Mouse (Mus musculus) brown adipose tissue, adult 24 weeks (tissue): ENCODE results near the gene Slirp. TPM values are rescaled to one million over a fixed set of nuclear protein-coding genes. Genes with fewer than 3 reads are reported as not detected.

Source experiments
- H3K27ac ChIP-seq: fragments of 200-500 bp; replicated peaks from 2 replicates; pipeline ENCODE4 v1.5.1; 2012; ENCODE audit warnings: low read depth, mild to moderate bottlenecking, low read length
- H3K4me1 ChIP-seq: fragments of 200-500 bp; 2 replicates; pipeline ENCODE4 v1.6.1; 2012; ENCODE audit warnings: low read length, mixed read lengths; ENCODE audit not compliant: control insufficient read depth, insufficient read depth, insufficient read length
- H3K4me3 ChIP-seq: fragments of 200-500 bp; 2 replicates; pipeline ENCODE4 v1.5.1; 2012; ENCODE audit warnings: low read depth, mild to moderate bottlenecking, low read length, moderate library complexity; ENCODE audit not compliant: insufficient read depth
- polyA plus RNA-seq: library from polyadenylated mRNA; stranded (reverse); fragments of >200 nt; gene quantifications from 2 replicates; pipeline ENCODE4 v1.2.4, GENCODE M21; 2012; ENCODE audit not compliant: missing spikeins, insufficient read depth, insufficient read length

The Slirp gene
- polyA plus RNA-seq, 1 experiment, result 340 TPM

DNA sequence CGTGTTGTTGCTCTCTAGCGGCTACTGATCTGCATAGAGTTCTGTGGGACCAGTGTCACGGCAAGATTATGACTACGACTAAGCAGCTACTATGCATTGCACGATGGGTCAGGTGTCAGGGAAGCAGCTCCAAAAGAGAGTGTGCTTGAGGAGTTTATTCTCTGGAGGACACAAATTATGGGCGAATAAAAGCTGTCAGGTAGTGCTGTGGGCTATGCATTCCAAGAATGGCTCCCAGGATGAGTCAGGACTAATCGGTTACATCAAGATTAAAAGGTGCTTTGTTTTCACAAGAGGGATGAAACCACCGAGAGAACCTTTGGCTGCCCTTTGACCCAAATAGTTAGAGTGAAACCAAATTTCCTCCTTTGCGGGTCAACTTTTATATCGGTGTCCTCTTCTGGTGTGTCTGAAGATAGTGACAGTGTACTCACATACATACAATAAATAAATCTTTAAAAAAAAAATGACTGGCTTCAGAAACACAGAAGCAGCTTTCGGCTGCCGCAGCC lies 23.7 kb upstream of the Slirp start:
- H3K4me3 ChIP-seq, result no peak overlapping the region
- no peaks in the 10 kb centered on the region for H3K4me1 ChIP-seq
- H3K27ac ChIP-seq, result no peak overlapping the region

DNA sequence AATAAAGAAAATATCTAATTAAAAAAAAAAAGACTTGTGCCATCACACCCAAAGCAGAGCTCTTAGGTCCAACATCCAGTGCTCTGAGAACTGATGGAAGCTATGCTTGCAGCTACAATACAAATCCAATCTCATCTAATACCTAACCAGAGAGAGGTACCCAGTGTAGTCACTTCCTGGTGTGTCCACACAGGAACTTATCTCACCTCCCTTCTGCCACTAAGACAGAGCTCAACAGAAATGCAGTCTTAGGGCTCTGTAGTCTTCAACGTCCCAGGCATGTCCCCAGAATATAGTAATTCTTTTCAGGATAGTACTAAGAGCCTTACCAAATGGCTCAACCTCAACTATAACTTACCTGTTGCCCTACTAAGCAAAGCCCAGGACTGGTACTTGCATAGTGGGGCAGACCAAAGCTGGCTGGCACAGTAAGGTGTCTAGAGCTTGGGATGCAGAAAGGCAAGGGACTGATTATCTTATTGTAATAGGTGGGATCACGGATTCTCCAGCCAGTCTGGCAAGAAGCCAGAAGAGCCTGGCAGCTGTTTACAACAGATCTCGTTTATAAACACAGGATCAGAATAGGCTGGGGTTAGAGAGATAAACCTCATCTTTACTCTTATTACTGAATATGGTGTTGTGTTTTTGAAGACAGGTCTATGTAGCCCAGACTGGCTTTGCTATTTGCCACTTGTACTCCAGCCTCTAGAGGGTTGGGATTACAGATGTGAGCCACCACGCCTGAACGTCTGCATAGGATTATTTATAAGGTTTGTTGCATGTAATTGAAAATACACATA lies 21.8 kb upstream of the Slirp start:
- H3K4me1 ChIP-seq, result no peaks in the 10 kb centered on the region
- H3K4me3 ChIP-seq, result no peak overlapping the region
- no peak overlapping the region for H3K27ac ChIP-seq

DNA sequence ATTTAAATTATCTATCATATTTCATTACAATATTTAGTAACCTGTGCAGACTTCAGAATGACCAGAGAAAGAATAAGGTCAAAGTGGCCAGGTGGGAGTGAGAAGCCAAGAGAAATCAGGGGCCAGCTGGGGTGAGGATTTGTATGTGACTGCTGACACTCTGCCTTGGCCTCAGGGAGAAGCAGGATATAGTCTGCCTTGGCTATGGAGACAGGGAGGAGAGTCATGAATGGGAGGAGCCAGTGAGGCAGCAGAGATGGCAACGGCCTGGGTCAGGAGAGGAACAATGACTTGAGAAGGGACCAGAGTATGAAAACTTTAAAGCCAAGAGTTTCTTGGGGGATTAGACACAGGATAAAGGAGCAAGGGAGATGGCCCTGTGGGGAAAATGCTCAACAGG lies 20.0 kb upstream of the Slirp start:
- Histone ChIP-seq H3K4me1 (no peaks in the 10 kb centered on the region), H3K27ac (no peak overlapping the region), H3K4me3 (no peak overlapping the region)

- Histone ChIP-seq H3K4me3 (no peak overlapping the region), H3K27ac (no peak overlapping the region), H3K4me1 (no peaks in the 10 kb centered on the region)
Observed at GRCm38 (mm10) chr12:87424516-87424915, 19.2 kb upstream of the Slirp start.

DNA sequence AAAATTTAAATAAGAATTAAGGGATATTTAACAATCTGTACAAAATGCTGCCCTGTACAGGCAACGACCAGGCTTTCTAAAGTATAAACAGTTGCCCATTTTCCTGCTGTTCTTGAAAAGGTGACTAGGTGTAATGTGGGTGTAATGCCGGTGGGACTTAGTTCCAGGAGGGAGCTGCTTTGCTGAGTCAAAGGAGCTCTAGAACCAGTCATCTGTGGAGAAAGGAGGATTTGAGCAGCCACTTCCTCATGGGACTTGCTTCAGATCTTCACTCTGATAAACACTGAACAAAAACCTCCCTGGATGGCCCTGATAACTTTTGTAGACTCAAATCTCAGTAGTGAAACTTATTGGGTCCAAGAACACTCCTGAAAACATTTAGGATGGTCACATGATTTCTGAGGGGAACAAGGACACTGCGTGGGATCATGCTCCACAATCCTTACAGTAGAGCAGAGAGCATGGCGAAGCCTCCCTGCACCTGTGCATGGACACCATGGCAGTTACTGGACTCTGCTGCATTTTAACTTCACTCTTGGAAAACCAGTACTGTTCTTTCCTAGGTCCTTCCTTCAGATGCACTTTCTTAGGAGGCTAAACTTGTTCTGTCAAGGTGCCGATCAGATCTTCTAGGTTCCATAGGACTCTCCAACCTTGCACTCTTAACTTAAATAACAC lies 17.2 kb upstream of the Slirp start:
- Histone ChIP-seq H3K27ac (no peak overlapping the region), H3K4me3 (no peak overlapping the region), H3K4me1 (no peaks in the 10 kb centered on the region)

GRCm38 (mm10) chr12:87428295-87428694 lies 15.4 kb upstream of the Slirp start:
- H3K4me3 ChIP-seq, result no peak overlapping the region
- H3K27ac ChIP-seq, result no peak overlapping the region
- no peaks in the 10 kb centered on the region for H3K4me1 ChIP-seq

DNA sequence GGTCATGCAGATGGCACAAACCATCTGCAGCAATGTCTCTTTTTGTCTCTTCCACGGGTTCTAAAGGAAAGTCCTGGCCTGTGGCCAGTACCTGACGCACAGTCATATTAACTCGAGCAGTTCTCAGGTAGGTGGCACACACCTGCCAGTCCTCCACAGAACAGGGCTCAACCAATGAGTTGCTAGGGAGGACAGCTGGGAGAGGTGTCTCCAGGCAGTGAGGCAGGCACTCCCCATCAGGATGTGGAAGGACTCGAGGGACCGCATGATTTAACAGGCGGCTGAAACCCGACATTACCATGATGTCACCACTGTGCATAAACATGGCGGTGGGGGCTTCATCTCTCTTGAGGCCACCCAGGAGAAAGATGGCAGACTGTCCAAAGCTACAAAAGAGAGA lies 14.8 kb upstream of the Slirp start:
- H3K4me1 ChIP-seq, result no peaks in the 10 kb centered on the region
- no peak overlapping the region for H3K4me3 ChIP-seq
- H3K27ac ChIP-seq, result no peak overlapping the region

DNA sequence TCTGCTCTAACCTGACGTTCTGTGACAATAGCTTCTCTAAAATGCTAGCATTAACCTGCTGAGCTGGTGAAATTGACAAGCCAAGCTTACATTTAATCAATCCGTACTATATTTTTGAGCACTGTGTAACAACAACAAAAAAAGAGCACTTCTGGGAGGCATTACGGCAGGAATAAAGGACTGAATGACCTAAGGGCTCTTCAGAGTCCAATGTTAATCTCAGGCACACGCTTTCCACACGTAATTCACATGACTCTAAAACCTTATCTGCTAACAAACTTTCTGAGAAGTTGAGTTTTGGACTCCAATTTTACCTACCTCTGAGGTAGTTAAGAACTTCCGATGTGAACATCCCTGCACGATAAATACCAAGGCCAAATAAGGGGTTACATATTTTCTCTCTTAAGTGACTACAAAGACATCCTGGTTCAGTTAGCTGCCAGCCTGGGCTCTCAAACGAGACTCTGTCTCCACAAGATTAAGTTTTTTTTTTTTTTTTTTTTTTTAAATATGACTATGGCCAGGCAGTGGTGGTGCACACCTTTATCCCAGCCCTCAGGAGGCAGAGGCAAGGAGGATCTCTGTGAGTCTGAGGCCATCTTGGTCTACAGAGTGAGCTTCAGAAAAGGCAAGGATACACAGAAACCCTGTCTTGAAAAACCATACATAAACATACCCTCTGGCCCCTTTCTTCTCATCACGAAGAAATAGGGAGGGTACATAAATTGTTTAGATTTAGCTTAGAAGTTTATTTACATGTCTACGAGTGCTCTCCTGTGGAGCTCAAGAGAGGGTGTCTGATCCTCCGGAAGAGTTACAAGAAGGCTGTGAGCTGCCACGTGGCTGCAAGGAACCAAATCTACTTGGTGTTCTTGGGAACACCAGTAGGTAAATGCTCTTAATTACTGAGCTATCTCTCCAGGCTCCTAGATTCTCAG lies 1.2 kb upstream of the Slirp start:
- Histone ChIP-seq H3K4me3 (peak overlapping the region; percentile 75), H3K4me1 (peaks cover 3% of the 10 kb centered on the region; the same call in 1 of the 2 replicates), H3K27ac (no peak overlapping the region)

GRCm38 (mm10) chr12:87443115-87443699 lies 489 bp upstream of the Slirp start:
- Histone ChIP-seq H3K27ac (0 out of 2 replicates have a peak overlapping the region, but pooled peaks have one; percentile 32), H3K4me1 (peaks cover 3% of the 10 kb centered on the region; the same call in 1 of the 2 replicates), H3K4me3 (peak overlapping the region; percentile 75)

GRCm38 (mm10) chr12:87444211-87444610 lies 515 bp downstream of the Slirp start:
- H3K27ac ChIP-seq, result no peak overlapping the region
- peaks cover 3% of the 10 kb centered on the region; the same call in 1 of the 2 replicates for H3K4me1 ChIP-seq
- peak overlapping the region; percentile 60 for H3K4me3 ChIP-seq

GRCm38 (mm10) chr12:87449456-87449855 lies 5.8 kb downstream of the Slirp start:
- H3K4me3 ChIP-seq, result no peak overlapping the region
- no peak overlapping the region for H3K27ac ChIP-seq

DNA sequence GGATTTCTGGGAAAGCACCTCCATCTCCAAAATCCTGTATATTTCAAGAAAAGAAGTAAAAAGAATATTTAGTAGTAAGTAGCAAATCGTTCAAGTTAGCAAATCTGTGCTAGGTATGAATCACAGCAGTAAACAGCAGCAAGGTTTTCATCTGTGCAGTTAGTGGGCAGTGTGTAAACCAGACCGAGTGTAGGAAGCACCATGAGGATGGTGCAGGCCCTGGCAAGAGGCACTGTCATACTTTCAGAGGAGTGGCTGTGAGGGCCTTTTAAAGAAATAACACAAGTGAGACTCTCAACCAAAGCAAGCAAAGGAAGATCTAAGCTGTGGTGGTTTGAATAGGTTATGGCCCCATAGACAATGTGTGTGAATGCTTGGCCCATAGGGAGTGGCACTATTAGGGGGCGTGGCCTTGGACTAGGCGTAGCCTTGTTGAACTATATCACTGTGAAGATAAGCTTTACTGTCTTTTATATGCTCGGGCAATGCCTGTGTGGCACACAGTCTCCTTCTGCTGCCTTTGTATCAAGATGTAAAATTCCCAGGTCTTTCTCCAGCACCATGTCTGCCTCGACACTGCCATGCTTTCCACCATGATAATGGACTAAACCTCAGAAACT lies 21.1 kb downstream of the Slirp start:
- Histone ChIP-seq H3K27ac (no peak overlapping the region), H3K4me1 (no peaks in the 10 kb centered on the region), H3K4me3 (no peak overlapping the region)

More at GRCm38 (mm10) chr12:87449456-87449855, 5.8 kb downstream of the Slirp start:
- H3K4me1 ChIP-seq, result 0 out of 2 replicates have a peak, but pooled peaks cover 1% of the 10 kb centered on the region

GRCm38 (mm10) chr12:87470263-87471136 lies 26.8 kb downstream of the Slirp start:
- H3K4me3 ChIP-seq, result no peak overlapping the region; the same call in 1 of the 2 replicates
- H3K4me1 ChIP-seq, result no peaks in the 10 kb centered on the region
- H3K27ac ChIP-seq, result no peak overlapping the region
